ENCODE assay signal across 8 mouse cellular contexts in genomic region chr5:115436421-115437124, GRCm38 (mm10). TPM values are rescaled to one million over a fixed set of nuclear protein-coding genes. Genes with fewer than 3 reads are reported as not detected.
DNase-seq lines count a peak whose midpoint lies in the region; ATAC-seq and TF ChIP-seq lines count a peak whose summit lies in the region.

No protein-coding gene starts in this region.

- 0 out of 2 replicates have a peak, but pooled peaks have one; percentile 23 for TF ChIP-seq POLR2A in cerebellum, adult 2 months (IDR thresholded peaks at IDR 0.05; ENCODE audit: borderline replicate concordance, insufficient read depth, low read length)

- DNase-seq in ES-E14 (ENCODE audit: low read depth, low spot score), result peak; percentile 82
- DNase-seq in cerebellum, adult 2 months, result peak; percentile 80 to 86
- DNase-seq in forebrain, postnatal 0 days, result peak; percentile 95
- peak; percentile 70 for DNase-seq in heart, postnatal 4 days
- DNase-seq in layer of hippocampus, postnatal 10 days (ENCODE audit: low spot score in 2 of 2), result peak; percentile 82 to 90
- DNase-seq in retina, postnatal 1 day, result peak; percentile 100
- DNase-seq in thymus, adult 18-20 months, result no peak

- H3K9me3 ChIP-seq in ES-E14 (ENCODE audit: control insufficient read depth, insufficient read depth, low read depth, low read length), result no peaks in the 10 kb centered on the region
- no peaks in the 10 kb centered on the region for H3K9me3 ChIP-seq in forebrain, postnatal 0 days (ENCODE audit: low read length)
- H3K9me3 ChIP-seq in lung, embryonic 16.5 days (ENCODE audit: control insufficient read depth, low read length), result no peaks in the 10 kb centered on the region

- H3K27ac ChIP-seq in ES-E14 (ENCODE audit: insufficient read depth, low read depth, low read length, poor library complexity, severe bottlenecking), result peak overlapping the region; percentile 38; the same call in 1 of the 2 replicates
- peak overlapping the region; percentile 23 for H3K27ac ChIP-seq in cerebellum, adult 2 months (ENCODE audit: insufficient read depth, low read length)
- peak overlapping the region; percentile 99 for H3K27ac ChIP-seq in forebrain, postnatal 0 days (ENCODE audit: low read depth, low read length)
- peak overlapping the region; percentile 78 for H3K27ac ChIP-seq in lung, embryonic 16.5 days (ENCODE audit: low read length)

- H3K4me3 ChIP-seq in ES-E14 (ENCODE audit: insufficient read depth in 1 of 2, low read depth in 1 of 2, low read length in 2 of 2, poor library complexity in 1 of 2, severe bottlenecking in 1 of 2), result peak overlapping the region; percentile 46 to 58
- H3K4me3 ChIP-seq in cerebellum, adult 2 months (replicated peaks; ENCODE audit: insufficient read depth, low read depth, low read length), result peak overlapping the region; percentile 51
- peak overlapping the region; percentile 32 for H3K4me3 ChIP-seq in forebrain, postnatal 0 days (ENCODE audit: low read depth, low read length)
- peak overlapping the region; percentile 52 for H3K4me3 ChIP-seq in lung, embryonic 16.5 days (ENCODE audit: low read length)

- H3K4me2 ChIP-seq in forebrain, postnatal 0 days (ENCODE audit: low read depth), result peak overlapping the region; percentile 65
- H3K4me2 ChIP-seq in lung, embryonic 16.5 days (ENCODE audit: low read depth, low read length), result peak overlapping the region; percentile 83

- in situ Hi-C loops in ES-E14 (cut with MboI; ENCODE audit: low sequenced_read_pairs in 2 of 2, unreplicated experiment in 2 of 2), result no loop called here

- peaks cover 7 to 38% of the 10 kb centered on the region in 2 experiments for H3K4me1 ChIP-seq in ES-E14 (ENCODE audit: control insufficient read depth in 2 of 2, insufficient read depth in 2 of 2, low read length in 2 of 2, poor library complexity in 1 of 2)
- H3K4me1 ChIP-seq in cerebellum, adult 2 months (ENCODE audit: control insufficient read depth, insufficient read depth, low read length), result peaks cover 19% of the 10 kb centered on the region
- peaks cover 47% of the 10 kb centered on the region for H3K4me1 ChIP-seq in forebrain, postnatal 0 days (ENCODE audit: insufficient read depth)
- peaks cover 18% of the 10 kb centered on the region for H3K4me1 ChIP-seq in lung, embryonic 16.5 days (replicated peaks; ENCODE audit: control insufficient read depth, insufficient read depth, low read length)

- ATAC-seq in forebrain, postnatal 0 days, result peak; percentile 94
- peak; percentile 87 for ATAC-seq in lung, embryonic 16.5 days (ENCODE audit: low read depth)

- WGBS in cerebellum, adult 2 months, result 1% methylated on average over 43 of the region's 43 CpGs
- WGBS in forebrain, postnatal 0 days, result 1% methylated on average over 42 of the region's 43 CpGs
- under 1% methylated on average over 42 of the region's 43 CpGs for WGBS in lung, embryonic 16.5 days

- H3K9ac ChIP-seq in ES-E14 (ENCODE audit: insufficient read depth, low read depth, low read length, poor library complexity, severe bottlenecking), result peak overlapping the region; percentile 44
- peak overlapping the region; percentile 73 for H3K9ac ChIP-seq in forebrain, postnatal 0 days
- peak overlapping the region; percentile 80 for H3K9ac ChIP-seq in lung, embryonic 16.5 days (ENCODE audit: low read length)

- no peak for TF ChIP-seq CTCF in cerebellum, adult 2 months (IDR thresholded peaks at IDR 0.05; ENCODE audit: borderline replicate concordance, insufficient read depth, low read depth, low read length)
- peak; percentile 31; the same call in 1 of the 2 replicates for TF ChIP-seq CTCF in forebrain, postnatal 0 days (IDR thresholded peaks at IDR 0.05; ENCODE audit: low read depth)

- no peaks in the 10 kb centered on the region; the same call in 1 of the 2 replicates for H3K36me3 ChIP-seq in ES-E14 (ENCODE audit: control insufficient read depth, insufficient read depth, low read length, poor library complexity, severe bottlenecking)
- peaks cover 20% of the 10 kb centered on the region for H3K36me3 ChIP-seq in forebrain, postnatal 0 days (ENCODE audit: insufficient read depth)
- H3K36me3 ChIP-seq in lung, embryonic 16.5 days (ENCODE audit: control insufficient read depth, insufficient read depth, low read length), result 0 out of 2 replicates have a peak, but pooled peaks cover 2% of the 10 kb centered on the region

- no peaks in the 10 kb centered on the region for H3K27me3 ChIP-seq in cerebellum, adult 2 months (ENCODE audit: control insufficient read depth, insufficient read depth, low read length)
- H3K27me3 ChIP-seq in forebrain, postnatal 0 days (ENCODE audit: insufficient read depth, low read length), result no peaks in the 10 kb centered on the region
- H3K27me3 ChIP-seq in lung, embryonic 16.5 days (ENCODE audit: control insufficient read depth, insufficient read depth, low read depth, low read length), result no peaks in the 10 kb centered on the region

TF ChIP-seq in ES-E14, 5 proteins besides CTCF, POLR2A, EP300 and RAD21:
- TF ChIP-seq HCFC1 (IDR thresholded peaks at IDR 0.05; ENCODE audit: borderline replicate concordance, insufficient read depth, low read length), result no peak
- TF ChIP-seq ZNF384 (IDR thresholded peaks at IDR 0.05; ENCODE audit: low read depth, low read length), result no peak
- no peak for TF ChIP-seq ZC3H11A (IDR thresholded peaks at IDR 0.05; ENCODE audit: borderline replicate concordance, low read depth, low read length)
- TF ChIP-seq MAFK (IDR thresholded peaks at IDR 0.05; ENCODE audit: insufficient read depth, low read depth, low read length), result no peak
- no peak for TF ChIP-seq CHD2 (IDR thresholded peaks at IDR 0.05; ENCODE audit: low read depth, low read length)

RNA-seq across cellular contexts. Expression of gene Msi1, which starts 7.2 kb away (rescaled TPM):
- total RNA-seq in ES-E14 (2012; rRNA removed), result 5.6 and 9.0 TPM in 2 replicates
- 56.5 and 60.4 TPM in 2 replicates for polyA plus RNA-seq in cerebellum, adult 2 months (2012; rRNA removed)
- total RNA-seq in forebrain, postnatal 0 days (2014; rRNA removed), result 53.8 and 65.9 TPM in 2 replicates
- polyA plus RNA-seq in forebrain, postnatal 0 days (2015; fragmentation: Nextera tagmentation; extraction: Ambion mirVana), result 48.2 and 49.9 TPM in 2 replicates
- 1 to 10 TPM; 6.2 to 7.7 TPM for total RNA-seq in heart, postnatal 4 days (2021)
- total RNA-seq in layer of hippocampus, postnatal 10 days (2021), result 10 to 100 TPM; 73.0 to 76.2 TPM
- 3.9 and 6.0 TPM in 2 replicates for polyA plus RNA-seq in lung, embryonic 16.5 days (2015; fragmentation: Nextera tagmentation; extraction: Ambion mirVana)

RNA-seq across cellular contexts. Expression of gene Pla2g1b, which starts 29.5 kb away (rescaled TPM):
- total RNA-seq in ES-E14 (2012; rRNA removed), result 31.1 and 36.6 TPM in 2 replicates
- not detected in 2 replicates for polyA plus RNA-seq in cerebellum, adult 2 months (2012; rRNA removed)
- not detected in 2 replicates for total RNA-seq in forebrain, postnatal 0 days (2014; rRNA removed)
- not detected in 2 replicates for polyA plus RNA-seq in forebrain, postnatal 0 days (2015; fragmentation: Nextera tagmentation; extraction: Ambion mirVana)
- total RNA-seq in heart, postnatal 4 days (2021), result not detected
- total RNA-seq in layer of hippocampus, postnatal 10 days (2021), result not detected
- 9.7 and 9.8 TPM in 2 replicates for polyA plus RNA-seq in lung, embryonic 16.5 days (2015; fragmentation: Nextera tagmentation; extraction: Ambion mirVana)

RNA-seq across cellular contexts. Expression of gene Sirt4, which starts 48.0 kb away (rescaled TPM):
- total RNA-seq in ES-E14 (2012; rRNA removed), result 15.3 and 25.7 TPM in 2 replicates
- 114 and 122 TPM in 2 replicates for polyA plus RNA-seq in cerebellum, adult 2 months (2012; rRNA removed)
- total RNA-seq in forebrain, postnatal 0 days (2014; rRNA removed), result 34.5 and 36.3 TPM in 2 replicates
- 18.3 and 18.8 TPM in 2 replicates for polyA plus RNA-seq in forebrain, postnatal 0 days (2015; fragmentation: Nextera tagmentation; extraction: Ambion mirVana)
- total RNA-seq in heart, postnatal 4 days (2021), result 10 to 100 TPM; 10.5 to 12.7 TPM
- 10 to 100 TPM; 25.8 to 29.8 TPM for total RNA-seq in layer of hippocampus, postnatal 10 days (2021)
- 28.1 and 31.4 TPM in 2 replicates for polyA plus RNA-seq in lung, embryonic 16.5 days (2015; fragmentation: Nextera tagmentation; extraction: Ambion mirVana)

Comparison
In these comparisons a context has a peak if more than half of its experiments do, and no peak if none do; other contexts are left out.
1. DNase-seq: peak in ES-E14 (single experiment), cerebellum, adult 2 months (2 of 2), forebrain, postnatal 0 days (single experiment), heart, postnatal 4 days (single experiment), layer of hippocampus, postnatal 10 days (2 of 2) and retina, postnatal 1 day (single experiment); none in thymus, adult 18-20 months (0 of 2).
2. H3K27ac ChIP-seq: peak in every context shown above with its lines; median percentile 99 in forebrain, postnatal 0 days; 78 in lung, embryonic 16.5 days; 38 in ES-E14; 23 in cerebellum, adult 2 months.
3. RNA of gene Pla2g1b, which starts 29.5 kb away (total RNA-seq): 31.1 to 36.6 TPM in ES-E14; not detected in forebrain, postnatal 0 days, not detected in heart, postnatal 4 days and not detected in layer of hippocampus, postnatal 10 days; every median in the first group is over 10 times any median in the second.
4. Peak in every context shown above with its lines, with median percentiles within 50 percentile points of each other: H3K4me3 ChIP-seq and H3K9ac ChIP-seq.